Mouse (Mus musculus) intestine, embryonic 16.5 days (tissue): Measurements from ENCODE around the gene Nrg4. TPM values are rescaled to one million over a fixed set of nuclear protein-coding genes. Genes with fewer than 3 reads are reported as not detected.

Experiments used
- ATAC-seq: fragments of 200-750 bp; cut with Nextera tagmentation; 2 replicates; pipeline ENCODE4 v1.8.0; 2017; ENCODE audit warnings: moderate TSS enrichment, moderate library complexity
- H3K27ac ChIP-seq: fragments of 300-500 bp; sonication (generic); 2 replicates; pipeline ENCODE4 v1.5.1; 2014; ENCODE audit warnings: mild to moderate bottlenecking, low read length
- H3K27me3 ChIP-seq: fragments of 300-500 bp; sonication (generic); replicated peaks from 2 replicates; pipeline ENCODE4 v1.6.1; 2014; ENCODE audit warnings: low read length, control low read depth, mixed read lengths; ENCODE audit not compliant: control insufficient read depth, insufficient read depth
- H3K36me3 ChIP-seq: fragments of 300-500 bp; sonication (generic); 2 replicates; pipeline ENCODE4 v1.6.1; 2014; ENCODE audit warnings: low read length, control low read depth; ENCODE audit not compliant: control insufficient read depth, insufficient read depth
- H3K4me1 ChIP-seq: fragments of 300-500 bp; sonication (generic); 2 replicates; pipeline ENCODE4 v1.6.1; 2014; ENCODE audit warnings: low read length, control low read depth, mixed read lengths; ENCODE audit not compliant: control insufficient read depth, insufficient read depth
- H3K4me2 ChIP-seq: fragments of 300-500 bp; sonication (generic); 2 replicates; pipeline ENCODE4 v1.6.1; 2014; ENCODE audit warnings: low read depth, low read length, control low read depth
- H3K4me3 ChIP-seq: fragments of 300-500 bp; sonication (generic); 2 replicates; pipeline ENCODE4 v1.5.1; 2014; ENCODE audit warnings: mild to moderate bottlenecking, low read length
- H3K9ac ChIP-seq: fragments of 300-500 bp; sonication (generic); 2 replicates; pipeline ENCODE4 v1.6.1; 2014; ENCODE audit warnings: low read depth, low read length
- H3K9me3 ChIP-seq: fragments of 300-500 bp; sonication (generic); 2 replicates; pipeline ENCODE4 v1.6.1; 2016; ENCODE audit warnings: low read length, control low read depth; ENCODE audit not compliant: control insufficient read depth
- WGBS: fragments of 180-500 bp; shearing (Covaris S2); extraction: QIAGEN DNeasy Blood & Tissue Kit; methylation state at CpG from one replicate; pipeline ENCODE4 v1.1.7; 2014; 5-methylcytosine and 5-hydroxymethylcytosine counted together
- polyA plus RNA-seq: library from polyadenylated mRNA; unstranded; fragments of >200 nt; fragmentation: Nextera tagmentation; extraction: Ambion mirVana; gene quantifications from 2 replicates; pipeline ENCODE4 v1.2.1, GENCODE M21; 2015

Gene Nrg4
- polyA plus RNA-seq, 1 experiment from 2014 or later: 0.88 TPM

GRCm38 (mm10) chr9:55174235-55174634 lies 152.4 kb downstream of the Nrg4 start:
- 91% methylated on average over 2 of the region's 2 CpGs for WGBS
- no peak overlapping the region for H3K27ac ChIP-seq
- no peak overlapping the region for H3K9ac ChIP-seq
- no peaks in the 10 kb centered on the region for H3K36me3 ChIP-seq
- ATAC-seq: no peak
- no peaks in the 10 kb centered on the region for H3K27me3 ChIP-seq
- H3K4me3 ChIP-seq: no peak overlapping the region
- no peaks in the 10 kb centered on the region for H3K9me3 ChIP-seq
- H3K4me1 ChIP-seq: no peaks in the 10 kb centered on the region
- H3K4me2 ChIP-seq: no peak overlapping the region

- no peak overlapping the region for H3K9ac ChIP-seq
- WGBS: 88% methylated on average over 1 of the region's 1 CpGs
- H3K27me3 ChIP-seq: no peaks in the 10 kb centered on the region
- H3K9me3 ChIP-seq: no peaks in the 10 kb centered on the region
- no peak overlapping the region for H3K4me2 ChIP-seq
- no peak for ATAC-seq
- no peak overlapping the region for H3K4me3 ChIP-seq
- H3K36me3 ChIP-seq: no peaks in the 10 kb centered on the region
- H3K4me1 ChIP-seq: no peaks in the 10 kb centered on the region
- H3K27ac ChIP-seq: no peak overlapping the region
These were observed 154.4 kb downstream of the Nrg4 start for GRCm38 (mm10) chr9:55172195-55172685.

- no peaks in the 10 kb centered on the region for H3K9me3 ChIP-seq
- H3K4me1 ChIP-seq: no peaks in the 10 kb centered on the region
- H3K9ac ChIP-seq: no peak overlapping the region
- ATAC-seq: no peak
- no peak overlapping the region for H3K4me3 ChIP-seq
- H3K36me3 ChIP-seq: no peaks in the 10 kb centered on the region
- 83% methylated on average over 7 of the region's 7 CpGs for WGBS
- H3K27me3 ChIP-seq: no peaks in the 10 kb centered on the region
- H3K4me2 ChIP-seq: no peak overlapping the region
- H3K27ac ChIP-seq: no peak overlapping the region
These were observed 155.8 kb downstream of the Nrg4 start for GRCm38 (mm10) chr9:55170655-55171412.

Other genes with a start within 250 kb of the Nrg4 start
- 10.6 and 12.2 TPM in 2 replicates for gene Ube2q2, start 178.0 kb downstream of the Nrg4 start, polyA plus RNA-seq
- gene Fbxo22, start 117.9 kb downstream of the Nrg4 start, polyA plus RNA-seq: 55.3 and 61.0 TPM in 2 replicates
- 0.71 and 0.93 TPM in 2 replicates for gene Tmem266, start 69 bp upstream of the Nrg4 start, polyA plus RNA-seq
- gene Etfa, start 185.4 kb upstream of the Nrg4 start, polyA plus RNA-seq: 347 and 353 TPM in 2 replicates
- 2.6 and 2.8 TPM in 2 replicates for gene Isl2, start 211.8 kb upstream of the Nrg4 start, polyA plus RNA-seq